Mouse (Mus musculus) leukemia stem cell, adult 10-12 weeks (primary cell): ENCODE data around the gene Trim17. TPM values are rescaled to one million over a fixed set of nuclear protein-coding genes. Genes with fewer than 3 reads are reported as not detected.

Source experiments
- polyA plus RNA-seq: library from polyadenylated mRNA; stranded (reverse); fragments of >175 nt; gene quantifications from 2 replicates; pipeline ENCODE4 v1.2.3, GENCODE M21; 2012; ENCODE audit warnings: low replicate concordance

Trim17 gene
- 0.18 TPM in 1 of 2 replicates, not detected in the other for polyA plus RNA-seq

DNA sequence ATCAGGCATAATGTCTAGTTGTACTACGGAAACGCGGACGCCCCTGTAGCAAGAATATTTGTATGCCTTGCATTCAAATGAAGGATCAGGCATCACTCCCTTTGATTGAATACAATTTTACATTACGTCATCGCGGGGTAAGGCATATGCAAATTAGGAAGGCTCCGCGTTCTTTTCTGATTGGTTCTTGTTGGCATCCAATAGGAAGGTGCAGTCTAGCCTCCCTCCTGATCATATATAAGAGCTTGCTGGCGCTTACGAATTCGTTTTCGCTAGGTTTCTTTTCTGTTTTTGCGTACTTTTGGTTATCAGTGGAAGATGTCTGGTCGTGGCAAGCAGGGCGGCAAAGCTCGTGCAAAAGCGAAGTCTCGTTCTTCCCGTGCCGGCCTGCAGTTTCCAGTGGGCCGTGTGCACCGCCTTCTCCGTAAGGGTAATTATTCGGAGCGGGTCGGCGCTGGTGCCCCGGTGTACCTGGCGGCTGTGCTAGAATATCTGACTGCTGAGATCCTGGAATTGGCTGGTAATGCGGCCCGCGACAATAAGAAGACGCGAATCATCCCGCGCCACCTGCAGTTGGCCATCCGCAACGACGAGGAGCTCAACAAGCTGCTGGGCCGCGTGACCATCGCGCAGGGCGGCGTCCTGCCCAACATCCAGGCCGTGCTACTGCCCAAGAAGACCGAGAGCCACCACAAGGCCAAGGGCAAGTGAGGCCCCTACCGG is at the start of gene Trim17, which contains the start of gene Hist3h2a:
Gene Trim17, plus strand, starts transcription at position 266 of the 723 bp plus-strand sequence.
Gene Hist3h2a, plus strand, starts transcription at position 266 of the 723 bp plus-strand sequence.

DNA sequence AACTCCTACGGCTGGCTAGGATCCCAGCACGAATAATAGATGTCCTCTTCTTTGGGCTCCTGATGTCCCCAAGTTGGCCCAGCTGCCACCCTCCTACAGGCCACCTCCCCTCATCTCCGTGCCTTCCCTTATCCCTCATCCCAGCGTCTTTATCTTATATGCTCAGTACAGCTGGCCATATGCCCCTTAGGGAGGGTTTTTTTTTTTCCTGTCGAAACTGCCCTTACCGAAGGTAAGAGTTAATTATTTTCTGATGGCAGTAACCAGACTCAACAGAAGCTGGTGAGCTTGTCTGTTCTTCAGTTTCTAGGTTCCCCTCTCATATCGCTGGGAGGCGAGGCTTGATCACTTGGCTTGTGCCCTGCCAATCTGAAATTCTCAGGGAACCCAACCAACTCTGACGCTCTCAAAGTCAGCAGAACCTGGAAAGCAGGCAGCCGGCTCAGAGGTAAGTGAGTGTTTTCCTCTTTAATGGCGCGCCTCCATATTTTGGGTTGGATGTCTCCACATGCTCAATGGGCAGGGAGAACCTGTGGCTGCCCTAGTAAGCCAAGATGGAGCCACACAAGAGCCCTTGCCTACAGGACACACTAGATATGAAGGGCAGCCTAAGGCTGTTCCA is 36.6 kb upstream of the Trim17 start, which contains the start of gene Btnl10:
Gene Btnl10, plus strand, starts transcription at position 164 of the 622 bp plus-strand sequence.

DNA sequence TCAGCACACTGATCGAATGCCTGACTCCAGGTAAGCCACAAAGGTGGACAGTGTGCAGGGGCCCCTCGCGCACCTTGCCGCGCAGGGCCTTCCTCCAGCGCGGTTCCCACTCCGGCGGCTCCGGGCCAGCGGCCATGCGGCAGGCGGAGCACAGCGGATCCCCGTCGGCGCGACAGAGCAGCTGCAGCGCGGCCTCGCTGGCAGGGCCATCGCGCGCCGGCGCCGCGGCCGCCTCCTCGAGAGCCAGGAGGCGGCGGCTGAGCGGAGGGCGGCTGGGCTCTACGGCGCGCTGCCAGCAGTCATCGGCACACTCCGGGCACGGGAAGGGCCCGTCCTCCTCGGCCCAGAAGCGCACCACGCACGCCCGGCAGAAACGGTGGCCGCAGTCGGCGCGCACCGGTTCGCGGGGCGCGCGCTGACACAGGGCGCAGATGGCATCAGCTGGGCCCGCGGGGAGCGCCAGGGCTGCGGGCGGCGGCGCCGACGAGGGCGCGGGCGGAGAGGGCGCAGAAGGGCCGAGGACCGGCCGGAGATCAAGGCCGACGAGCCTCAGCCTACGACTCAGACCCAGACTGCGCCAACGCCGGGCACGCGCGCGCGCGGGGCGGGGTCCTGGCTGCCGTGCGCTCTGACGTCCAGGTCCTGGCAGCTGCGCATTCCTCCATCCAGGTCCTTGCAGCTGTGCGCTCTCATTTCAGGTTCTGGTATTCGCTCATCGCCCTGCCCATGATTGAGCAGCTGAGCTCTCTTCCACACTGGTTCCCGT is 16.0 kb upstream of the Trim17 start, which contains the start of gene Rnf187:
Gene Rnf187, minus strand, starts transcription at position 595 of the 766 bp plus-strand sequence.

DNA sequence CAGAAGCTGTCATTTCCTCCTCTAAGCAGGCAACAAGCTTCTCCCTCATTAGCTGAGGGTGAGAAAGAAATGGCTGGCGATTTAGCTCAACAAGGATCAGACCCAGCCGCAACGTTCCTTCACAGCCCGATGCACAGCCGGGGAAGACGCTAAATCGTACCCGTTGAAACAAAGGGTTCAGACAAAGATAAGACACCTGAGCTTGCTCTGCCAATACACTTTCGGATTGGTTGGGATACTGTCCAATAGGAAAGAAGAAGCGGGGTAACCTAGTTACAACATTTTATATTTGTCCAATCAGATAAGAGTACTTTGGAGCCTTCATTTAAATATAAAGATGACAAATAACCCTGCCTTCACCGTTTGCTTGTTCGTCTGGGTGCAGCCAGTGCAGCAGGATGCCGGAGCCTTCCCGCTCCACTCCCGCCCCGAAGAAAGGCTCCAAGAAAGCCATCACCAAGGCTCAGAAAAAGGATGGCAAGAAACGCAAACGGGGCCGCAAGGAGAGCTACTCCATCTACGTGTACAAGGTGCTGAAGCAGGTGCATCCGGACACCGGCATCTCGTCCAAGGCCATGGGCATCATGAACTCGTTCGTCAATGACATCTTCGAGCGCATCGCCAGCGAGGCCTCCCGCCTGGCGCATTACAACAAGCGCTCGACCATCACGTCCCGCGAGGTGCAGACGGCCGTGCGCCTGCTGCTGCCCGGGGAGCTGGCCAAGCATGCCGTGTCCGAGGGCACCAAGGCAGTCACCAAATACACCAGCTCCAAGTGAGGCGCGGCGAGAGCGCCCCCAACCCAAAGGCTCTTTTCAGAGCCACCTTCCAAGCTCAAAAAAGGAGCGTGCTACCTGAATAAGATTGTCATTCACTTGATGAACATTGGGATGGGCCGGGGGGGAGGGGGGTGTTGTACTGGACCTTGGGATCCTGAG is 5.7 kb upstream of the Trim17 start, which contains the start of gene Hist3h2ba:
Gene Hist3h2ba, plus strand, starts transcription at position 379 of the 938 bp plus-strand sequence.

DNA sequence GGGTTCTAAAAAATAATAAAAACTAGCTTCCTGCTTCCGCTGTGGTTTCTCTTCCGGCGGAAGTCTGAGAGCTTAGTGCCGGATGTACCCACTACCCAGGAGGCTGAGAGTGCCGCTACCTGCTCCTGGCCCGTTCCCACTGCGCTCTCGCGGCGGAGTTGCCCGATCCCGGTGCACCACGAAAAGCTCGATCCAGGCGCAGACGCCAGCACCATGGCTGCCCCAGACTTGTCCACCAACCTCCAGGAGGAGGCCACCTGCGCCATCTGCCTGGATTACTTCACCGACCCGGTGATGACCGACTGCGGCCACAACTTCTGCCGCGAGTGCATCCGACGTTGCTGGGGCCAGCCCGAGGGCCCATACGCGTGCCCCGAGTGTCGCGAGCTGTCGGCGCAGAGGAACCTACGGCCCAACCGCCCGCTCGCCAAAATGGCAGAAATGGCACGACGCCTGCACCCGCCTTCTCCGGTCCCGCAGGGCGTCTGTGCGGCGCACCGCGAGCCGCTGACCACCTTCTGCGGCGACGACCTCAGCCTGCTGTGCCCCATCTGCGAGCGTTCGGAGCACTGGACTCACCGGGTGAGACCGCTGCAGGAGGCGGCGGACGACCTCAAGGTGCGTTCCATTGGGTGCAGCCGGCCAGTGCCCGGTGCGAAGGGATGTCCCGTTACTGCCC is 23.7 kb downstream of the Trim17 start, which contains the start of gene Trim11:
Gene Trim11, plus strand, starts transcription at position 67 of the 679 bp plus-strand sequence.

Other genes starting within 250 kb of the Trim17 start
- gene Olfr318, start 230.7 kb upstream of the Trim17 start, polyA plus RNA-seq, result not detected in 2 replicates
- gene Olfr317, start 215.5 kb upstream of the Trim17 start, polyA plus RNA-seq, result not detected in 2 replicates
- not detected in 2 replicates for gene Olfr316, start 202.0 kb upstream of the Trim17 start, polyA plus RNA-seq
- gene Olfr315, start 181.5 kb upstream of the Trim17 start, polyA plus RNA-seq, result not detected in 2 replicates
- not detected in 2 replicates for gene Olfr314, start 171.7 kb upstream of the Trim17 start, polyA plus RNA-seq
- gene Fam183b, start 152.7 kb upstream of the Trim17 start, polyA plus RNA-seq, result not detected in 2 replicates
- not detected in 2 replicates for gene Olfr313, start 139.7 kb upstream of the Trim17 start, polyA plus RNA-seq
- not detected in 2 replicates for gene Olfr312, start 125.4 kb upstream of the Trim17 start, polyA plus RNA-seq
- not detected in 2 replicates for gene Olfr311, start 115.4 kb upstream of the Trim17 start, polyA plus RNA-seq
- 0.10 and 0.71 TPM in 2 replicates for gene Gm12258, start 107.5 kb upstream of the Trim17 start, polyA plus RNA-seq
- 0.43 TPM in 1 of 2 replicates, not detected in the other for gene 2810021J22Rik, start 87.5 kb upstream of the Trim17 start, polyA plus RNA-seq
- 0.25 and 0.43 TPM in 2 replicates for gene Zfp39, start 50.5 kb upstream of the Trim17 start, polyA plus RNA-seq
- 52.1 and 76.9 TPM in 2 replicates for gene Btnl10, start 36.8 kb upstream of the Trim17 start, polyA plus RNA-seq
- 629 and 745 TPM in 2 replicates for gene Rnf187, start 15.8 kb upstream of the Trim17 start, polyA plus RNA-seq
- gene Hist3h2ba, start 5.8 kb upstream of the Trim17 start, polyA plus RNA-seq, result 8.1 and 47.9 TPM in 2 replicates
- gene Hist3h2a, start within 50 bp of the Trim17 start, polyA plus RNA-seq, result 8.3 and 12.0 TPM in 2 replicates
- gene Trim11, start 23.4 kb downstream of the Trim17 start, polyA plus RNA-seq, result 53.8 and 55.6 TPM in 2 replicates
- gene Obscn, start 181.7 kb downstream of the Trim17 start, polyA plus RNA-seq, result 0.85 and 0.96 TPM in 2 replicates
- 10.8 and 20.5 TPM in 2 replicates for gene Iba57, start 209.1 kb downstream of the Trim17 start, polyA plus RNA-seq
- 0.08 TPM in 1 of 2 replicates, not detected in the other for gene Gjc2, start 228.5 kb downstream of the Trim17 start, polyA plus RNA-seq
- gene Guk1, start 237.5 kb downstream of the Trim17 start, polyA plus RNA-seq, result 24.9 and 34.1 TPM in 2 replicates
- 16.0 and 43.0 TPM in 2 replicates for gene Mrpl55, start 247.8 kb downstream of the Trim17 start, polyA plus RNA-seq